Mouse (Mus musculus) megakaryocyte, embryonic 14.5 days (primary cell): ENCODE measurements around the gene Astl. TPM values are rescaled to one million over a fixed set of nuclear protein-coding genes. Genes with fewer than 3 reads are reported as not detected.
A peak's percentile ranks its signal among the peaks of the same experiment; 100 is the strongest.

Source experiments
- H3K27me3 ChIP-seq: replicated peaks from 2 replicates; pipeline ENCODE3; 2012; ENCODE audit warnings: inconsistent platforms
- H3K36me3 ChIP-seq: replicated peaks from 2 replicates; pipeline ENCODE3; 2012; ENCODE audit warnings: low read length, inconsistent platforms, mixed read lengths
- H3K4me1 ChIP-seq: 2 replicates; pipeline ENCODE4 v1.6.1; 2012; ENCODE audit warnings: inconsistent platforms
- H3K4me3 ChIP-seq: replicated peaks from 2 replicates; pipeline ENCODE3; 2012; ENCODE audit warnings: moderate library complexity, mild to moderate bottlenecking, inconsistent platforms
- H3K9me3 ChIP-seq: 2 replicates; pipeline ENCODE4 v1.6.1; 2012; ENCODE audit warnings: inconsistent platforms
- FLI1 ChIP-seq: IDR thresholded peaks from 2 replicates; pipeline ENCODE4 v1.6.1; 2012; ENCODE audit warnings: low read length, inconsistent platforms, mixed read lengths
- GATA1 ChIP-seq: IDR thresholded peaks from 3 replicates; pipeline ENCODE4 v1.6.1; 2012; ENCODE audit warnings: mixed read lengths, low read length, inconsistent platforms, borderline replicate concordance
- polyA plus RNA-seq: library from polyadenylated mRNA; stranded (reverse); fragments of >175 nt; gene quantifications from 2 replicates; pipeline ENCODE4 v1.2.3, GENCODE M21; 2012; ENCODE audit warnings: low replicate concordance; ENCODE audit not compliant: insufficient read depth

Gene Astl
- polyA plus RNA-seq, 1 experiment = not detected

DNA sequence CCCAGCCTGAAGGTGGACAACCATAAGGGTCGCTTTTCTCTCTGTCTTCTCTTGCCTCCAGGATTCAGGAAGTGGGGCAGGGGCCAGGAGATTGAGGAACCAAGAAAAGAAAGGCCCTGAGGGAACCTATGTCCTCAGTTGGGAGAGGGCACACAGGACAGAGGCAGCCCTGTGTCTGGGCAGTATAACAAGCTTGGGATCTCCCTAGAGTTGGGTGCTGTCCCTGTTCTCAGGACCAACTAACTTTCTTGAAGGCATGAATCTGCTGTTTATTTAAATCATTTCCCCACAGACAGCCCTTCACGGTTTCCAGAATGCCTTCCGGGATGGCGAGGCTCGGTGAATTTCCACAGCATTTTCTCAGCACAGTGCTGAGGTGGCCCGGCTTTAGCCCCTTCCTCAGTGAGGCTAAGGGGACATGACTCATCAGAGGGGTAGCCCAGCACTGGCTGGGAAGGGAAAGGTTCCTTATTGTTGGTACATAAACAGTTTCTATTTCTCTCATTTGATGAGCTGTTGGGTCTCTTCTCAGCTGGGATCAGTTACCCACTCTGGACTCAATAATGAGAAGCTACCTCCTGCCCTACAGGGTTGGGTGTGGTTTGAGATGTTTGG is 15.7 kb upstream of the Astl start:
- no peaks in the 10 kb centered on the region for H3K36me3 ChIP-seq
- H3K4me1 ChIP-seq = peaks cover 65% of the 10 kb centered on the region
- H3K4me3 ChIP-seq = no peak overlapping the region
- H3K9me3 ChIP-seq = no peaks in the 10 kb centered on the region
- peaks cover 38% of the 10 kb centered on the region for H3K27me3 ChIP-seq
- TF ChIP-seq GATA1 (no peak), FLI1 (no peak)

DNA sequence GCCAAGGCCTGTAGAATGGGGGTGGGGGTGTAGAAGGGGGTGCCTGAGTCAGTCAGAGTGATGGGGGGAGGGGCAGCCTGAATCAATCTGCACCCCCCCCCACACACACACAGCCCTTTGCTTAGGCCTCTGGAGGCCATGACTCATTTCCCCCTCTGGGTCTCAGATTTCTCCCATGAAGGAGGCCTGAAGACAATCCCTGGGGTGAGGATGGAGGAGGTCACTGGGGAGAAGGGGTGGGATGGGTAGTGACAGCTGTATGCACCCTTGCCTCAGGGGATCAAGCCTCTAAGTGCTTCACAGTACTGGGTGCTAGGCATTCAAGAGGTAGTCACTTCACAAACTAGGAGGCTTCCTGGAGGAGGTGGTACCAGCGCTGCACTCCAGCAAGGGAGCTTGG is 14.8 kb upstream of the Astl start:
- Histone ChIP-seq H3K4me1 (peaks cover 65% of the 10 kb centered on the region), H3K9me3 (no peaks in the 10 kb centered on the region)

DNA sequence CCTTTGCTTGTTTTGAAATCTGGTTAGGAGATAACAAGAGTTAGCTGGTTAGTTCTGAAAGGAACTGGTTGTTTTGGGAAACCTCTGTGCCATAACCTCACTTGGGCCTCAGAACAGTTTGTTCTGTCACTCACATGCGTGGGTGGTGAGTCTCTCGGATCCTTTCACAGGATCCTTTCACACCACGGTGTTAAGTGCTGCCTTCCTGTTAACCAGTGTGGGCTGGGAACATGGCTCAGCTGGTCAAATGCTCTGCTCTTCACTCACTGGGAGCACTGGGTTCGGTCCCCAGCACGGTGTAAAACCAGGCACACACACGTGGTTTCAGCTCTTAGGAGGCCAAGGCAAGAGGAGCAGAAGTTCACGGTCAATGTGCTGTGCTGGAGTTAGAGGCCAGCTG is 14.0 kb upstream of the Astl start:
- peaks cover 65% of the 10 kb centered on the region for H3K4me1 ChIP-seq
- TF ChIP-seq FLI1 = no peak
- TF ChIP-seq GATA1 = no peak
- H3K4me3 ChIP-seq = peak overlapping the region; percentile 35

More for the DNA sequence above, 14.8 kb upstream of the Astl start:
- TF ChIP-seq FLI1 (no peak), GATA1 (no peak)
- Histone ChIP-seq H3K36me3 (no peaks in the 10 kb centered on the region), H3K4me3 (no peak overlapping the region), H3K27me3 (peaks cover 37% of the 10 kb centered on the region)

DNA sequence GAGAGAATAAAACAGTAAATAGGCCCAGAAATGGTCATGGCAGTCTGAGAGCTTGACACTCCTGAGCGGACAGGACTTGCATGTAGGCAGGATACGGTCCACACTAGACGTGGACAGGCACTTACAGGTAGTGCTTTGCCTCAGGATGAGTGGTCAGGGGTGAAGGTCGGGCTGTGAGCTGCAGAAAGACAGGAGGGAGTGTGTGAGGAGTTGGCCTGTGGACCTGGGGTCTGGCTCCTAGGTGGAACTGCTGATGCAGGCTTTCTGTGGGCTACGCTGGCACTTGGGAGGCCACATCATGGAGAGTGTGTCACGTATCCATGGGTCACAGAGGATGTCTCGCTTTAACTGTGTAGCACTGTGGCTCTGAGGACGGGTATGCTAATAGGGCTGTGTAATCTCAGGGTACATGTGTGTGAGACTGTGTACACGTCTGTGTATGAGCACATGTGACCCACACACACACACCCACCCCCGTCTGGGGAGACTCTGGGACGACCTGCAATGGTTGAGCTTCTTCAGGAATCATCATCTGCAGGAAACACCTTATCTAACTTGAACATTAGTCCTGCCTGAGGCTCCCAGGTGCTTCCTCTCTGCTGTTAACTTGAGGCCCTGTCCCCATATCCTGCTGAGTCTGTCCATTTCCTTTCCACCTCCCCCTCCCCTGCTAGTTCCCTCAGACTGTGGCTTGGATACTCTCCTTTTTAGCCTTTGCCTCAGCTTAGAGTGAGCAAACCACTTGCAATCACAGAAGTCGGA is 10.2 kb upstream of the Astl start:
- Histone ChIP-seq H3K4me3 (peak overlapping the region; percentile 86), H3K36me3 (no peaks in the 10 kb centered on the region), H3K9me3 (no peaks in the 10 kb centered on the region), H3K27me3 (peaks cover 23% of the 10 kb centered on the region), H3K4me1 (peaks cover 82% of the 10 kb centered on the region)
- TF ChIP-seq FLI1 (peak; percentile 85; the same call in 1 of the 2 replicates), GATA1 (0 out of 3 replicates have a peak, but pooled peaks have one; percentile 26)

More for the DNA sequence above, 14.0 kb upstream of the Astl start:
- no peaks in the 10 kb centered on the region for H3K9me3 ChIP-seq
- peaks cover 35% of the 10 kb centered on the region for H3K27me3 ChIP-seq
- no peaks in the 10 kb centered on the region for H3K36me3 ChIP-seq

DNA sequence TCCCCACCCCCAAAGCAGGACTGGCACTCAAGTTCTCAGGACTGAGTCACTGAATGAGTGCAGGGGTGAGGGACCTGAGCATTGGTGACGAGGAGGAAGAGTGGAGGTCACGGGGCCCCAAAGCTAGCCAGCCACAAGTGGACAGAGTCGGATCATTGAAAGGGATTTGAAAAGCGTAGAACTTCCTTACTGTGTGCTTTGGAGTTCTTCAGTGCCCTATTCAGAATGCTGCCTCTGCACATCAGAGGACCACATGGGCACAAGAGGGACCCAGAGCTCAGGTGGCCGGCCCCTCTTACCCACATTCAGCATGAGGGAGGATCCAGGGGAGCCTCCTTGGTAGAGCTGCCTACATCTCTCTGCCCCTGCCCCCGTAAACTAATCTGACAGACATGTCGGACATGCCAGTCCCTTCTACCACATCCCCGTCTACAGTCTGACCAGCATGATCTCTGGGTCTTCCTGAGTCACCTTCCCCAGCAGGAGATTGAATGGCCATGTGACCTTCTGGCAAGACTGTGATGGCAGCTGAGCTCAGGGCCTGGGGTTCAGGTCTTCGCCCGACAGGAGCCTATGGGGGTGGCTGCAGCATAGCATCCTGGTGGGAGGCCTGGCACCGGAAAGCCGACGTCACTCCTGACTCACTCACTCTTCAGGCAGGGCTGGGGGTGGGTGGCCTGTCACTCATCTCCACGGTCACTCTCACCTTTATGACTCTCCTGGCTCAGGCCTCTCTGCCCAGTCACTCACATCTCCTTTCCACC is 5.5 kb upstream of the Astl start:
- Histone ChIP-seq H3K4me3 (peak overlapping the region; percentile 28), H3K4me1 (peaks cover 96% of the 10 kb centered on the region), H3K27me3 (peaks cover 6% of the 10 kb centered on the region), H3K36me3 (peaks cover 3% of the 10 kb centered on the region), H3K9me3 (no peaks in the 10 kb centered on the region)
- no peak for TF ChIP-seq FLI1
- TF ChIP-seq GATA1 = no peak

DNA sequence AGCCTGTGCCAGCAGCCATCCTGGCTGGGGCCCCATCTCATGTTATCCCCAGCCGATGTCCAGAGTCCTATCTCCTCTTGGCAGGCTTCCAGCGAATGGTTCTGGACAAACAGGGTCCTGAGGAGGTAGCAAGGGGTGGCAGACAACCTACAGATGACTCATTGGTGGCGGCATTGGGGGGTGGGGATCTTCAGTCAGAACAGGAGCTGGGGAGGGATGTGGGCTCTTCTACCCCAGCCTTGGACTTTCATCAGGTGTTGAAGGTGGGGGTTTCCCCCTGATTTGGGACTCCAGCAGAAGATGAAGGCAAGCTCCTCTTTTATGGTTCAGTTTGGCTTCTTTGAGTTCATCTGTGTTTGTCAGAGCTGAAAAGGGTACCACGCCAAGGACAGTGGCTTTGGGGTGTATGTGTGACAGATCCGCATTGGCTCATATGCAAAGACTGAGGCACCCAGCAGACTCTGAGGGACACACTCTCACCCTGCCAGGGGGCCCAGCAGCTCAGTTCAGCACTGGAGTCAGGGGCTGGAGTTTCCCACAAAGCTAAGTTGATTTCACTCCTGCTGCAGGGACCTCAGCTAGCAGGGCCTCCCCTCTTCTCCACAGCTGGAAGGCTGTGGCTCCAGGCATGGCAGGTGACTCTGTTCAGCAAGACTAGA is 4.4 kb upstream of the Astl start:
- peaks cover 4% of the 10 kb centered on the region for H3K27me3 ChIP-seq
- no peaks in the 10 kb centered on the region for H3K9me3 ChIP-seq
- H3K4me1 ChIP-seq = peaks cover 96% of the 10 kb centered on the region
- no peak for TF ChIP-seq FLI1
- TF ChIP-seq GATA1 = no peak
- no peak overlapping the region for H3K4me3 ChIP-seq
- H3K36me3 ChIP-seq = peaks cover 8% of the 10 kb centered on the region

DNA sequence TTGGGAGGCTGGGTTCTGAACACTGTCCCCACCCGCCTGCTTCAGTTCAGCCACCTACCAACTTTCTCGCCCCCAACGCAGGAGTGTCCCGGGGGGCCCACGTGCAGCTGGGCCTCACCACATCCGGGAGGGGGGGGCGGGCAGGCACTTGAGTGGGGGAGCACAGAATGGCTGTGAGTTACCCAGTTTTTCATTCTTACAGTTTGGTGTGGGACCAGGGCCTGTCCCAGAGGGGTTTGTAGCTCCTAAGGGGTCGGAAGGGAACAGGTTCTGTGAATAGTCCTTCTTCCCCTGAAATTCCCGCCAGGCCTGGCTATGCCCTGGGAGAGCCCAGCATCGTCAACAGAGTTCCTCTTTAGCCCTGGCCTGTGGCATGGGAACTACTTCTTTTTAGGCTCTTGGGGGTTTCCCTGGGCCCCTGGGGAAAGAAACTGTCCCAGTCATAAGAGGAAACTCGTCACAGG is 3.3 kb upstream of the Astl start:
- Histone ChIP-seq H3K36me3 (peaks cover 8% of the 10 kb centered on the region), H3K9me3 (no peaks in the 10 kb centered on the region), H3K4me3 (peak overlapping the region; percentile 79), H3K27me3 (peaks cover 4% of the 10 kb centered on the region), H3K4me1 (peaks cover 92% of the 10 kb centered on the region)
- TF ChIP-seq FLI1 = no peak
- no peak for TF ChIP-seq GATA1

DNA sequence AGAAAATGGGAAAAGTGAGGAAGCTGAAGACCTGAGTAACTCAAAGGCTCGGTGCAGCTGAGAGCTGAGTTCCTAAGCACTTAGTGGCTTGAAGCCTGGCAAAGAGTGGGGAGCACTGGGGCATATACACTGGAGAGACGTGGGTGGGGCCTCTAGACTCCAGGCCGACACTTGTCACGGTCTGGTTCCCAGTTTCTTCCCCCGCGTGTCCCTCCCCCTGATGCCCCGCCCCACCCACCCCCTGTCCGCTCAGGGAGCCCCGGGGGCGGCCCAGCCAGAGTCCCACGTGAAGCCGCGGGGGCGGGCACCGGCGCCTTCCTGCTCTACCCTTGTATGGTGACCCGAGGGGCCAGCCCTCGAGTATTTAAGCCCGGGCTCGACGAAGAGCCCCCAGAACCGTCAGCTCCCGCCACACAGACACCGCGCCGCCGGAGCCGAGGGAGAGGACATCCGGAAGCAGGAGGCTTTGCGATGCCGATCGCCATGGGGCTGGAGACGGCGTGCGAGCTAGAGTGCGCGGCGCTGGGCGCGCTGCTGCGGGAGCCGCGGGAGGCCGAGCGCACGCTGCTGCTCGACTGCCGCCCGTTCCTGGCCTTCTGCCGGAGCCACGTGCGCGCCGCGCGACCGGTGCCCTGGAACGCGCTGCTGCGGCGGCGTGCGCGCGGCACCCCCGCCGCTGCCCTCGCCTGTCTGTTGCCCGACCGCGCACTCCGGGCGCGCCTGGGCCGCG is 2.5 kb upstream of the Astl start, which contains the start of gene Dusp2:
Gene Dusp2 (plus strand): TSS at position 393 of the 730 bp plus-strand sequence.
- peaks cover 4% of the 10 kb centered on the region for H3K27me3 ChIP-seq
- H3K4me3 ChIP-seq = peak within 1 kb of the TSS; percentile 96
- peaks cover 91% of the 10 kb centered on the region for H3K4me1 ChIP-seq
- no peaks in the 10 kb centered on the region for H3K9me3 ChIP-seq
- peaks cover 8% of the 10 kb centered on the region for H3K36me3 ChIP-seq
- TF ChIP-seq GATA1 = no peak
- TF ChIP-seq FLI1 = no peak

DNA sequence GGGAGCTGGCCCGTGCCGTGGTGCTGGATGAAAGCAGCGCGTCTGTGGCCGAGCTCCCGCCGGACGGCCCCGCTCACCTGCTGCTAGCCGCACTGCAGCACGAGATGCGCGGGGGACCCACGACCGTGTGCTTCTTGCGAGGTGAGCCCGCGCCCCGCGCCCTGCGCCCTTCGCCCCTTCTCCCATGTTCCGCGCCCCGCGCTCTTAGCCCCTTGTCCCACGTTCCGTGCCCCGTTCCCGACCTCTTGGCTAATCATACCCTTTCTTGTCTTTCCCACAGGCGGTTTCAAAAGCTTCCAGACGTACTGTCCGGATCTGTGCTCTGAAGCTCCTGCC is 2.0 kb upstream of the Astl start:
- TF ChIP-seq GATA1 (no peak), FLI1 (no peak)
- Histone ChIP-seq H3K4me1 (peaks cover 94% of the 10 kb centered on the region), H3K27me3 (peaks cover 5% of the 10 kb centered on the region), H3K4me3 (peak overlapping the region; percentile 96), H3K36me3 (peaks cover 8% of the 10 kb centered on the region), H3K9me3 (no peaks in the 10 kb centered on the region)
